Mouse (Mus musculus) heart, embryonic 11.5 days (tissue): ENCODE measurements around the gene Plekhm3. TPM values are rescaled to one million over a fixed set of nuclear protein-coding genes. Genes with fewer than 3 reads are reported as not detected.

Source experiments
- ATAC-seq: fragments of 200-750 bp; cut with Nextera tagmentation; replicated peaks from 2 replicates; pipeline ENCODE4 v1.8.0; 2017; ENCODE audit warnings: moderate library complexity; ENCODE audit not compliant: insufficient number of reproducible peaks, low FRiP score, low TSS enrichment
- H3K27ac ChIP-seq: fragments of 300-500 bp; sonication (generic); 2 replicates; pipeline ENCODE4 v1.5.1; 2014; ENCODE audit warnings: mild to moderate bottlenecking, low read depth, low read length
- H3K27me3 ChIP-seq: fragments of 300-500 bp; sonication (generic); 2 replicates; pipeline ENCODE4 v1.6.1; 2014; ENCODE audit warnings: mild to moderate bottlenecking, low read length, mixed read lengths; ENCODE audit not compliant: control insufficient read depth, insufficient read depth
- H3K36me3 ChIP-seq: fragments of 300-500 bp; sonication (generic); 2 replicates; pipeline ENCODE4 v1.6.1; 2014; ENCODE audit warnings: mild to moderate bottlenecking, low read length, moderate library complexity, mixed read lengths; ENCODE audit not compliant: control insufficient read depth, insufficient read depth
- H3K4me1 ChIP-seq: fragments of 300-500 bp; sonication (generic); 2 replicates; pipeline ENCODE4 v1.6.1; 2014; ENCODE audit warnings: low read length; ENCODE audit not compliant: control insufficient read depth, insufficient read depth
- H3K4me2 ChIP-seq: fragments of 300-500 bp; sonication (generic); 2 replicates; pipeline ENCODE4 v1.6.1; 2014; ENCODE audit warnings: mild to moderate bottlenecking, moderate library complexity
- H3K4me3 ChIP-seq: fragments of 300-500 bp; sonication (generic); 2 replicates; pipeline ENCODE4 v1.5.1; 2014; ENCODE audit warnings: low read depth, low read length
- H3K9ac ChIP-seq: fragments of 300-500 bp; sonication (generic); 2 replicates; pipeline ENCODE4 v1.6.1; 2014; ENCODE audit warnings: mild to moderate bottlenecking, low read depth, low read length, moderate library complexity
- H3K9me3 ChIP-seq: fragments of 300-500 bp; sonication (generic); replicated peaks from 2 replicates; pipeline ENCODE4 v1.6.1; 2016; ENCODE audit warnings: low read length; ENCODE audit not compliant: control insufficient read depth
- WGBS: fragments of 180-500 bp; shearing (Covaris S2); extraction: QIAGEN DNeasy Blood & Tissue Kit; methylation state at CpG from one replicate; pipeline ENCODE4 v1.1.7; 2014; ENCODE audit not compliant: insufficient replicate concordance; 5-methylcytosine and 5-hydroxymethylcytosine counted together
- polyA plus RNA-seq: library from polyadenylated mRNA; unstranded; fragments of >200 nt; fragmentation: Nextera tagmentation; extraction: Ambion mirVana; gene quantifications from 2 replicates; pipeline ENCODE4 v1.2.1, GENCODE M21; 2014

Plekhm3 gene
- polyA plus RNA-seq, 1 experiment from 2014 or later: 9.9 TPM

DNA sequence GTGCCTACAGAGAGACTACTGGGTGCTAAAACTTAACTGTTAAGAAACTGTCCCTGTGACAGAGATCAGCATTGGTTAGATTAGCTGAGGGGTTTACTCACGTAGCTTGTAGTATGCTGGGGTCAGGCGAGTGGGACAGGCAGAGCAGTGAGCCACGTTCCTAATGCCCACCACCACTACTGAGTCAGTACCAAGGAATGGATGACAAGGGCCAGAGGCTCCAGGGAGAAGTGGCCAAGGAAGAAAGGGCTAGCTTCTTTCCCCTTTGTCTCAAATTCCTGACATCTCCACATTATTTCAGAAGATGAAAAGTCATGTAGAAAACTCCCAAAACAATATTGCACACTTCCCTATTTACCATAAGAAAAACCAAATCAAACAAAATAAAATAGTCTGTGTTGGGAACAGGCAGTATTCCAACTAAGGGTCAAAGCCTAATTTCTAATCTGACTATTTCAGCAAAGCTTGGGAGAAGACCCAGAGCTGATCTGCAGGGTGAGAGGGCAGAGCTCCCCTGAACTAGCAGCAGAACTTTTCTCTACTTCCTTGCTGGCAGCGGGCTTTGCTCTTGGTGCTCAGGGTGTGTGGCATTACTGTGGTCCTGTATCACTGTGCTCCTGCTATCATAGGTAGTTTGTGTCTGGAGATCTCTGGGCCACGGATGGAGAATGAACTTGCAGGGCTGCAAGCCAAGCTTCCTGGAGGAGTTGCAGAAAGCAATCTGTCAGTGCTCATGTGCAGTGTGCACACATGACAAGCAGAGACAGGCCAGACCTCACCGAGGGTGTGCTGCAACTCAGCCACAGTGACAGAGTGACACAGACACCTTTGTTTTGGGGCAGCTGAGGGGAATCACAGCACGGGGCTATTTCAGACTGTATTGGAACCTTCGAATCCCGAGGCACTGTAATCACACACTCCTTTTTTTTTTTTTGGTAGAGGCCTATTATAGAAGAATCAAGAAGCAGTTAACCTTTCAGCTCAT is 165.5 kb downstream of the Plekhm3 start:
- WGBS: 32% methylated on average over 9 of the region's 9 CpGs
- Histone ChIP-seq H3K4me3 (no peak overlapping the region), H3K9me3 (no peaks in the 10 kb centered on the region), H3K27me3 (no peaks in the 10 kb centered on the region), H3K4me1 (peaks cover 25% of the 10 kb centered on the region), H3K9ac (0 out of 2 replicates have a peak overlapping the region, but pooled peaks have one; percentile 16), H3K36me3 (peaks cover 3% of the 10 kb centered on the region; the same call in 1 of the 2 replicates), H3K27ac (peak overlapping the region; percentile 74), H3K4me2 (peak overlapping the region; percentile 27)
- ATAC-seq: peak; percentile 64; the same call in 1 of the 2 replicates

- H3K27me3 ChIP-seq: no peaks in the 10 kb centered on the region
- no peak overlapping the region for H3K27ac ChIP-seq
- no peak for ATAC-seq
- H3K4me3 ChIP-seq: no peak overlapping the region
- no peaks in the 10 kb centered on the region for H3K36me3 ChIP-seq
- no peak overlapping the region for H3K4me2 ChIP-seq
- H3K4me1 ChIP-seq: peaks cover 25% of the 10 kb centered on the region
- WGBS: 66% methylated on average over 6 of the region's 6 CpGs
- no peak overlapping the region for H3K9ac ChIP-seq
- H3K9me3 ChIP-seq: no peaks in the 10 kb centered on the region
Observed at GRCm38 (mm10) chr1:64787701-64788515, 168.7 kb downstream of the Plekhm3 start.

DNA sequence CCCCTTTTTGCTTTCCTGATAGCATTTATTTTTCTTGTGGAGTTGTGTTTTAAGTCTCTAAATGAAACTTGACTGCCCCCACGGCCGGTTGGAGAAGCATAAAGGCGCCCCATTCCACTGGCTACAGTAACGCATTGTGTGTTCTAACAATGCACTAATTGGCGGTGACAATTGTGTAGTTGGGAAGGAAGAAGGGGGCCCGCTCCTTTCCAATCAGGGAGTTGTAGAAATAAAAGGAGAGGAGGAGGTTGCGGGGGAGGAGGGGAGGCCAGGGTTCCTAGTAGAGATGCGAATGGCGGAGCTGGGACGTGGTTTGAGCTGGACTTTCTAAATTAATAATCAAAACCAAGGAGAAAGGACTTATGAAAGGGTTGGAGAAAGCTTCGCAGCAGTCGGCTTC is 176.8 kb downstream of the Plekhm3 start:
- no peak for ATAC-seq
- H3K4me2 ChIP-seq: no peak overlapping the region
- 75% methylated on average over 12 of the region's 12 CpGs for WGBS

GRCm38 (mm10) chr1:64779415-64779814 is 177.2 kb downstream of the Plekhm3 start:
- Histone ChIP-seq H3K4me1 (no peaks in the 10 kb centered on the region), H3K27me3 (no peaks in the 10 kb centered on the region), H3K36me3 (no peaks in the 10 kb centered on the region), H3K4me3 (no peak overlapping the region), H3K9ac (no peak overlapping the region), H3K9me3 (no peaks in the 10 kb centered on the region), H3K4me2 (no peak overlapping the region), H3K27ac (no peak overlapping the region)
- ATAC-seq: no peak
- WGBS: 73% methylated on average over 5 of the region's 5 CpGs

More for the DNA sequence above, 176.8 kb downstream of the Plekhm3 start:
- Histone ChIP-seq H3K27me3 (no peaks in the 10 kb centered on the region), H3K4me3 (no peak overlapping the region), H3K9ac (no peak overlapping the region), H3K27ac (no peak overlapping the region), H3K9me3 (no peaks in the 10 kb centered on the region), H3K4me1 (no peaks in the 10 kb centered on the region), H3K36me3 (no peaks in the 10 kb centered on the region)

GRCm38 (mm10) chr1:64773305-64773704 is 183.3 kb downstream of the Plekhm3 start:
- no peak overlapping the region for H3K4me3 ChIP-seq
- WGBS: 78% methylated on average over 4 of the region's 4 CpGs

GRCm38 (mm10) chr1:64770169-64770568 is 186.5 kb downstream of the Plekhm3 start:
- Histone ChIP-seq H3K4me1 (no peaks in the 10 kb centered on the region), H3K36me3 (no peaks in the 10 kb centered on the region), H3K27ac (no peak overlapping the region), H3K9ac (no peak overlapping the region), H3K27me3 (no peaks in the 10 kb centered on the region), H3K9me3 (no peaks in the 10 kb centered on the region), H3K4me3 (no peak overlapping the region), H3K4me2 (no peak overlapping the region)
- 48% methylated on average over 6 of the region's 6 CpGs for WGBS
- ATAC-seq: no peak

More at GRCm38 (mm10) chr1:64773305-64773704, 183.3 kb downstream of the Plekhm3 start:
- no peak for ATAC-seq
- no peaks in the 10 kb centered on the region for H3K27me3 ChIP-seq
- H3K4me2 ChIP-seq: no peak overlapping the region
- H3K9ac ChIP-seq: no peak overlapping the region
- H3K27ac ChIP-seq: no peak overlapping the region
- no peaks in the 10 kb centered on the region for H3K9me3 ChIP-seq
- H3K36me3 ChIP-seq: no peaks in the 10 kb centered on the region
- H3K4me1 ChIP-seq: no peaks in the 10 kb centered on the region

GRCm38 (mm10) chr1:64761646-64762045 is 195.0 kb downstream of the Plekhm3 start:
- H3K4me3 ChIP-seq: no peak overlapping the region
- H3K27ac ChIP-seq: no peak overlapping the region
- H3K9me3 ChIP-seq: no peaks in the 10 kb centered on the region
- no peak for ATAC-seq
- no peak overlapping the region for H3K9ac ChIP-seq
- 41% methylated on average over 4 of the region's 4 CpGs for WGBS
- H3K27me3 ChIP-seq: no peaks in the 10 kb centered on the region
- no peak overlapping the region for H3K4me2 ChIP-seq
- no peaks in the 10 kb centered on the region for H3K36me3 ChIP-seq
- no peaks in the 10 kb centered on the region for H3K4me1 ChIP-seq

GRCm38 (mm10) chr1:64757766-64758165 is 198.9 kb downstream of the Plekhm3 start:
- Histone ChIP-seq H3K4me1 (no peaks in the 10 kb centered on the region; the same call in 1 of the 2 replicates), H3K9ac (no peak overlapping the region), H3K36me3 (no peaks in the 10 kb centered on the region), H3K27ac (no peak overlapping the region), H3K9me3 (no peaks in the 10 kb centered on the region), H3K4me2 (no peak overlapping the region), H3K27me3 (no peaks in the 10 kb centered on the region), H3K4me3 (no peak overlapping the region)
- WGBS: 78% methylated on average over 5 of the region's 5 CpGs
- ATAC-seq: no peak
